Mouse (Mus musculus): ENCODE measurements around the gene Zfp609.
A peak's percentile ranks its signal among the peaks of the same experiment; 100 is the strongest.
"Not testable (repeated sequence)": the region's sequence is repeated elsewhere in the genome, so short reads cannot be mapped to it uniquely, and the experiment has no call there.

The Zfp609 gene

GRCm38 (mm10) chr9:65718195-65718594 is 109.2 kb downstream of the Zfp609 start:
- DNase-seq (ENCODE audit: low spot score), result no peak

GRCm38 (mm10) chr9:65703926-65704595 is 123.3 kb downstream of the Zfp609 start:
- no peak for DNase-seq (ENCODE audit: low spot score)

GRCm38 (mm10) chr9:65703241-65703640 is 124.1 kb downstream of the Zfp609 start:
- DNase-seq (ENCODE audit: low spot score), result no peak

DNA sequence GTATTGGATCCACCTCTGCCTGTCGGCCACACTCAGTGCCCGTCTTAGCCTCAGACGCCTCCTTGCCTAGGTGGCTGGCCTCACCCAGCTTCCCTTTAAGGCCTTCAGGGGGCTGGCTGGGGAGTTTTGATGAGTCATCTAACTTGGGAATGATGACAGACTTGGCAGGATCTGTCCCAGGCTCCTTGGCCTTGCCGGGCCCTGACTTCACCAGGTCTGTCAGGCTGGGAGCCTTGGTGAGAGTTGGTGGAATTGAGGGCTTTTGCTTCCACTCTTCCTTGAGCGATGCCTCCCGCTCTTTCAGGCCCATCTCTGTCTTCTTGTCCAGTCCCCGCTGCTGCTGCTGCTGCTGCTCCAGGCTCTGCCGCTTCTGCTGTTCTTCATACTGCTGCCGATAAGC is 125.1 kb downstream of the Zfp609 start:
- DNase-seq (ENCODE audit: low spot score), result no peak

GRCm38 (mm10) chr9:65700504-65700903 is 126.9 kb downstream of the Zfp609 start:
- DNase-seq (ENCODE audit: low spot score), result no peak

DNA sequence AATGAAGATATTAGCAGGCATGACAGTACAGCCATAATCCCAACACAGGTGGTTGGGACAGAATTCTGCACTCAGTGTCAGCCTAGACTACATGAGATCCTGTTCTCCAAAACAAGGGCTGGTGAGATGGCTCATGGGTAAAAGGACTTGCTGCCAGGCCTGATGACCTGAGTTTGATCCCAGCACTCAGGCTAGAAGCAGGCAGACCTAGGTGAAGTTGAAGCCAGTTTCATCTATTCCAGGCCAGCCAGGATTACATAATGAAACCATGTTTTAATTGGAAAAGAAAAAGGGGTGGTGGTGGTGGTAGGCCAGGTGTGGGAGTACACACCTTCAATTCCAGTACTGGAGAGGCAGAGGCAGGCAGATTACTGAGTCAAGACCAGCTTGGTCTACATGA is 129.4 kb downstream of the Zfp609 start:
- DNase-seq (ENCODE audit: low spot score), result no peak

DNA sequence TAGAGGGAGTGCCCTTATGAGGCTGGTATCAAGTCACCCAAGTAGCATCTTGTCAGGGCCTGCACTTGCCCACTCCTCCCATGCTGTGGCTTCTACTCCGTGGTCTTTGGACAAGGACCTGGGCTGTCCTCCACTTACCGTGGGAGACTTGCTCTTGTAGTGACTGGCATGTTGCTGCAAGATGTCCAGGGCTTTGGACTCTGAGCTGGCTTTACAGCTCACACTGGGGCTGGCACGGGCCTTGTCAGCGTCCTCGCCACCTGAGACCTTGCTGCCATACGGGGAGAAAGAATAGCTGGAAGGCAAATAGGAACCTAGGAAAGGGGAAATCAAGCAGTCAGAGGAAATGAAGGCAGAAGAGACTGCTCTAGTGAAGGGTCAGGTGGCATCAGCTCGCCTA is 130.0 kb downstream of the Zfp609 start:
- no peak for DNase-seq (ENCODE audit: low spot score)

GRCm38 (mm10) chr9:65696337-65696736 is 131.0 kb downstream of the Zfp609 start:
- DNase-seq (ENCODE audit: low spot score), result no peak

GRCm38 (mm10) chr9:65695646-65696045 is 131.7 kb downstream of the Zfp609 start:
- peak; percentile 29 for DNase-seq (ENCODE audit: low spot score)

- DNase-seq (ENCODE audit: low spot score), result no peak
These were observed 134.3 kb downstream of the Zfp609 start for GRCm38 (mm10) chr9:65692959-65693603.

DNA sequence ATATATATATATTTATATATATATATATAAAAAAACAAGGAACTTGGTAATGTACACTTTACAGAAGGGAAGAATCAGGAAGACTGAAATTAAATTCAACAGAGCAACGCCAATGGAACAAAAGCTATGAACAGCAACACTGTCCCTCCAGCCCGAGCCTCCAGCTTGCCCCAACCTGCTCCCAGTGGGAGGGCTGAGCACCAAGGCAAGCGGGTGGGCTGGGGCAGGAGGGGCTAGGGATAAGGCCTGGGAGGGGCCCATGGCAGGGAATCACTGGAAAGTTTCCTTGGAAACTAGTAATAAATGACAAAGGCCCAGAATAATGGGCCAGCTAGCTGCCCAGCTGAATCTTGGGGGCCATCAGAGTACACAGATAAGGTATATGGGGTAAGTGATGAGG is 134.9 kb downstream of the Zfp609 start:
- no peak for DNase-seq (ENCODE audit: low spot score)

DNA sequence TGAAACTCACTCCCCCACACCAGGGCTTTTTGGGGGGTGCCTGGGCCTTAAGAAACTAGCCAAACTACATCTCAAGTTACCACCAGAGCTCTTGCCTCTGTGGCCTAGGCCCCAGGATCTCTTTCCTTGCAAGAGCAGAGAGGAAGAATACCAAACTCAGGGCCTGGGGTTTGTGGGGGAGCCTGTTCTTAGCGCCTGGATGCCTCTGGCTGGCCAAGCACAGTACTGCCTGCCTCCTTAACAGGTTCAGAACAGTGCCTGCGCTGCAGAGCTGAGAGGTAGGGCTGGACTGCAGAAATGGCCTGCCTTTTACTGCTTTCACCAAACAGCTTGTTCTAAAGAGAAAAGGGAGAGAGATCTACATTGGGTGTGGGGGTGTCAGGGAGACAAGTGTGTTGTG is 137.5 kb downstream of the Zfp609 start:
- not testable (repeated sequence) for DNase-seq (ENCODE audit: low spot score)

GRCm38 (mm10) chr9:65684704-65685103 is 142.7 kb downstream of the Zfp609 start:
- DNase-seq (ENCODE audit: low spot score), result no peak

DNA sequence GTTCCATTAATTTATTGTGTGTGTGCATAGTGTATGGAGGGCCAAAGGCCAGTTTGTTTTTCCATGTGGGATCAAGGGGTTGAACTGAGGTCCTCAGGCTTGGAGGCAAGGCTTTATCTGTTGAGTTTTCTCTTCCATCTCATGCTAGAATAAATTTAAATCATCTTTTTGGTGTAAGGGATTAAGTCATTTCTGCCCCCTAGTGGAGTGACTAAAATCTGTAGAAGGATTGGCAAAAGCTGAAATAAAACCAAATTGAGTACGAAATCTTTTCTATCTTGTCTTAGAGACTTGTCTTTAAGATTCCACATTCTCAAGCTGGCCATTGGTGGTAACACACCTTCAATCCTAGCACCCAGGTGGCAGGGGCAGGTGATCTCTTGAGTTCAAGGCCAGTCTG is 144.4 kb downstream of the Zfp609 start:
- no peak for DNase-seq (ENCODE audit: low spot score)

DNA sequence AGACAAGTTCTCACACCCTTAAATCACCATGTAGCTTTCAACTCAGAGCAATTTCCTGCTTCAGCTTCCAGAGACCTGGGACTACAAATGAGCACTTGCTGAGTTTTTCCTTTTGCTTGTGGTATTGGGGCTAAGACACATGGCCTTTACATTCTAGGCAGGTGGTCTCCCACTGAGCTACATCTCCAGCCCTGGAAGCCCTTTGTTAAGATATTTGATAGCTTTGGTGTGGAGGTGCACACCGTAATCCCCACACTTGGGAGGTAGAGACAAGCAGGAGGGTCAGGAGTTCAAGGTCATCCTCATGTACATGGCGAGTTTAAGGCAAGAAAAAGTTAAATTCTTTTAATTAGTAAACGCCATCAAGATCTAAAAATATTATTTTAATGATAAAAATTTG is 145.2 kb downstream of the Zfp609 start:
- no peak for DNase-seq (ENCODE audit: low spot score)

DNA sequence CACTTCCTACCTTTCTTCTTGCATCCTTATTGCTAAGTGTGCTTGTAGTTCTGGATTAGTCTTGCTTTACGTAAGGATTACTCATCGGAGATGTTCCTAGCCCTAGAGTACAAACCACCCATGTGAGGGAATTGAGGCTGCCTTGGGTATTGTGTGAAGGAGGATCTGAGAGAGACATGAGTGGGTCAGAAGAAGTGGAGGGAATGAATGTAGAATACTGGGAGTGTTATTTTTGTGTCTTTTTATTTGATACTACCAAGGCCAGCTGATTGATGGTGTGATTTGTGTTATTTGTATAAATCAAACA is 145.8 kb downstream of the Zfp609 start:
- DNase-seq (ENCODE audit: low spot score), result no peak

DNA sequence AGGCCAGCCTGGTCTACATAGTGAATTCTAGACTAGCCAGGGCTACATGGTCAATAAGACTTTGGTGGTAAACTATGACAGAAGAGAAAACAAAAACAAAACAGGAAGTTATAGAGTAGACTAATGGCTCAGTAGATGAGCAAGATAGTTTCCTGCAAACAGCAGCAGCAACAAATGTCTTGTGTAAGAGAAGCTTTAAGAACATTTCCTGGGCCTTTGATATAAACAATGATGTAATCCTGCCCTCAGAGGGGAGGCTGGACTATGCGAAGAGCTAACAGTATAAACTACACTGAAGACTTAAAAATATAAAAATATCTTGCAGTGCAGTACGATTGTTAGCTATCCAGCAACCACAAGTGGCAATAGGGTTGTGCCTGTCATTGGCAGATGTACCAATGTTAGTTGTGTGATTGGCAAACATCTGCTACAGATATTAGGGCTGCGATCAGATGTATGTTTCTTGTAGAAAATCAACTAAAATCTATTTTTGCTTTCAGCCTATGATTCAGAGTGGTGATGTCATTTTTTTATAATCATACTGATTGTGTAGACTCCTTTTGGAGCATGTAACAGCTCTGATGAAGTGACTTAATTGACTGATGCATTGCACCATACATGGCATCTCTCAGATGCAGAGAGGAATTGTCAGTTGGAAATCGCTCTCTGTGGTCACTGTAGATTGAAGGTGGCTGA is 146.3 kb downstream of the Zfp609 start:
- no peak for DNase-seq (ENCODE audit: low spot score)

DNA sequence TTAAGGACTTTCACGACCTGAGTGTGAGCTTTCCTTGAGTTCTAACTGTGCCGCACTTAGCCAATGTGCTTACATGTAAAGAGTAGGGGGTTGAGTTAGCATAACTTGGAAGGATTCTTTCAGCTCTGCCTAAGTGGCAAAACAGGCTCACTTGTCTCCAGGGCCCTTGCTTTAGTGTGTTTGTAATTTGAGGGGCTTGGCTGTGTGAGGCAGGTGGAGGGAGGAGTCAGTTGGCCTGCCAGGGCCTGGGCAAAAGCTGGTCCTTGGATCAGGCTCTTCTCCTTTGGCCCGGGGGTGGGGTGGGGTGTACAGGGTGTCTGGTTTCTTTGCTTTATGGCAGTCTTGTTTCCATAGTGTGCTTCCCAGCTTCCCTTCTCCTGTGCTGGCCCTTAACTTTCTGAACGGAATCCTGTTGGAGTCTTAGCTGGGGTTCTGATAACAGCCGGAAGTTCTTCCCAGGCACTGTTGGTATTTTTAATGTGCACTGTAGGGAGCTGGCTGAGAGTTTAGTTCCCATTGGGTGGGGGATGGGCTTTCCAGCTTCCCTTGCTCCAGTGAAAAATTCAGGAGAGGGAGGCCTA is 148.1 kb downstream of the Zfp609 start:
- peak; percentile 37 for DNase-seq (ENCODE audit: low spot score)

GRCm38 (mm10) chr9:65677119-65677462 is 150.3 kb downstream of the Zfp609 start:
- no peak for DNase-seq (ENCODE audit: low spot score)

GRCm38 (mm10) chr9:65676358-65677118 is 150.8 kb downstream of the Zfp609 start:
- DNase-seq (ENCODE audit: low spot score), result peak; percentile 98

DNA sequence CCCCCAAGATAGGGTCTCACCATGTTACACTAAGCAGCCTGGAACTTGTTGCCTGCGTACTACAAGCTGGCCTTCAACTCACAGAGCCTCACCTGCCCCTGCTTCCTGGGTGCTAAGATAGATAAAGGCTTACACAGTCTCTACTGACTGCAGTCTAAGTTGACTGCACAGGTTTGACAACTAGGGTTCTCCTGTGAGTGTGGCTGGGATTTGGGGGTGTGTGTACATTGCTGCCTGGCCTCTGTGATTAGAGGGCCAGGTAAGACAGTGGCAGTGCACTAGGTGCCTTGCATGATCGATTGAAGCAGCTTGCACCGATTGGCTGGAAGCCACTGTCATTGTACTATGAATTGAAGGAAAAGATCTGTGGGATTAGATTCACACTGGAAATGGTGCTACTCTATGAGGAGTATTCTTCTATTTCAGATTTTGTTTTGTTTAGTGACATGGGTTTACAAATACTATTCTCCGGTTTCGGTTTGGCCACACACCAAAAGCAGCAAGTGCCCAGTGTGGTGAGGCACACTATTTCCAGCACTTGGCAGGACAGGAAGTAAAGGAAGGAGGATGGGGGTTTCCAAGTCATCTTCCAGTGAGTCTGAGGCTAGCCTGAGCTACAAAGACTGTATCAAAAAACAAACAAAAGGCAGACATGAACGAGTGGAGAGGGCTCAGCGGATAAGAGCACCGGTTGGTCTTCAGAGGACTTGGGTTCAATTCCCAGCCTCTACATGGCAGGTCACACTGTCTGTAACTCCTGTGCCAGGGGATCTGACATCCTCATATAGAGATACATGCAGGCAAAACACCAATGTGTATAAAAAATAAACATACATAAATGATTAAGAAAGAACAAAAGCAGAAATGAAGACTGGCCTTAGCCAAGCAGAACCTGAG is 151.7 kb downstream of the Zfp609 start:
- DNase-seq (ENCODE audit: low spot score), result no peak

DNA sequence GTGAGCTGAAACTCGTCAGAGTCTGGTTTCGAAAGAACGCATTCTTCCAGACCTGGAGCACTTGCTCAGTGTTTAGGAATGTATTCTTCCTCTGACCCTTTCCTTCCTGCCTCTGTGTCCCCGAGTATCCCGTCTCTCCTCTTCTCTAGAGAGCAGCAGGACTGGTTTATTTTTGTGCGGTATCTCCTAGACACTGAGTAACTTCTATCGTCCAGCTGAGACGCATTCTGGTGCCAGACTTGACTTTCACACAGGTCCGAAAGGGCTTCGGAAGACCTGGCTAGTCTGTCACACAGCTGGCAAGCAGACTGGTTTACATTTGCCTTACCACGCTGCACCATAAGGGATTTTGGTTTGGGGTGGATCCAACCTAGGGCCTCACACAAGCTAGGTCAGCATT is 154.4 kb downstream of the Zfp609 start:
- no peak for DNase-seq (ENCODE audit: low spot score)

All from urinary bladder, postnatal 14 days (tissue).